Mouse (Mus musculus) cortical plate, adult 2 months (tissue): ENCODE data around the gene Tmem104.

Source experiments
- CTCF ChIP-seq: fragments of 200-500 bp; IDR thresholded peaks from 2 replicates; pipeline ENCODE4 v1.5.1; 2011; ENCODE audit warnings: mild to moderate bottlenecking, control low read depth, low read length; ENCODE audit not compliant: insufficient read depth; ENCODE audit errors: extremely low read depth
- POLR2A ChIP-seq: fragments of 200-500 bp; IDR thresholded peaks from 2 replicates; pipeline ENCODE4 v1.6.1; 2011; ENCODE audit warnings: mild to moderate bottlenecking, low read length, control low read depth; ENCODE audit not compliant: insufficient read depth; ENCODE audit errors: extremely low read depth

GRCm38 (mm10) chr11:115217439-115218410, 30.4 kb downstream of the Tmem104 start:
- TF ChIP-seq CTCF (no peak), POLR2A (no peak)
